Mouse (Mus musculus) small intestine, adult 2 months (tissue): ENCODE data around the gene Tm4sf20.

Experiments used
- CTCF ChIP-seq: fragments of 200-500 bp; IDR thresholded peaks from 2 replicates; pipeline ENCODE4 v1.5.1; 2012; ENCODE audit warnings: low read depth, mild to moderate bottlenecking, control low read depth, inconsistent platforms, low read length, moderate library complexity, mixed read lengths; ENCODE audit not compliant: insufficient replicate concordance, insufficient read length; ENCODE audit errors: extremely low read depth
- POLR2A ChIP-seq: fragments of 200-500 bp; IDR thresholded peaks from 2 replicates; pipeline ENCODE4 v1.6.1; 2012; ENCODE audit warnings: low read depth, mild to moderate bottlenecking, control low read depth, inconsistent platforms, low read length, moderate library complexity

GRCm38 (mm10) chr1:82761454-82762169 lies 6.6 kb downstream of the Tm4sf20 start:
- TF ChIP-seq CTCF: no peak
- TF ChIP-seq POLR2A: no peak
